Mouse (Mus musculus) liver, embryonic 13.5 days (tissue): ENCODE measurements around the gene Tgfb2. TPM values are rescaled to one million over a fixed set of nuclear protein-coding genes. Genes with fewer than 3 reads are reported as not detected.

Source experiments
- ATAC-seq: fragments of 200-750 bp; cut with Nextera tagmentation; 2 replicates; pipeline ENCODE4 v1.8.0; 2017; ENCODE audit warnings: low read depth, mild to moderate bottlenecking, moderate number of reproducible peaks, moderate library complexity
- DNase-seq: peaks from one replicate; pipeline ENCODE4 v3.0.0; 2022
- H3K27ac ChIP-seq: fragments of 300-500 bp; sonication (generic); 2 replicates; pipeline ENCODE4 v1.5.1; 2015; ENCODE audit warnings: moderate library complexity, mild to moderate bottlenecking, inconsistent platforms
- H3K27me3 ChIP-seq: fragments of 300-500 bp; sonication (generic); 2 replicates; pipeline ENCODE4 v1.6.1; 2015; ENCODE audit warnings: mild to moderate bottlenecking, inconsistent platforms
- H3K36me3 ChIP-seq: fragments of 300-500 bp; sonication (generic); 2 replicates; pipeline ENCODE4 v1.6.1; 2015; ENCODE audit warnings: mild to moderate bottlenecking, inconsistent platforms
- H3K4me1 ChIP-seq: fragments of 300-500 bp; sonication (generic); replicated peaks from 2 replicates; pipeline ENCODE4 v1.6.1; 2015; ENCODE audit warnings: inconsistent platforms
- H3K4me2 ChIP-seq: fragments of 300-500 bp; sonication (generic); 2 replicates; pipeline ENCODE4 v1.6.1; 2015; ENCODE audit warnings: inconsistent platforms, mild to moderate bottlenecking, moderate library complexity
- H3K4me3 ChIP-seq: fragments of 300-500 bp; sonication (generic); replicated peaks from 2 replicates; pipeline ENCODE4 v1.5.1; 2015; ENCODE audit warnings: mild to moderate bottlenecking, inconsistent platforms
- H3K9ac ChIP-seq: fragments of 300-500 bp; sonication (generic); 2 replicates; pipeline ENCODE4 v1.6.1; 2015; ENCODE audit warnings: mild to moderate bottlenecking, inconsistent platforms
- H3K9me3 ChIP-seq: fragments of 300-500 bp; sonication (generic); replicated peaks from 2 replicates; pipeline ENCODE4 v1.6.1; 2016; ENCODE audit warnings: inconsistent platforms
- WGBS: fragments of 180-500 bp; shearing (Covaris S2); methylation state at CpG from one replicate; pipeline ENCODE4 v1.1.7; 2015; ENCODE audit not compliant: insufficient replicate concordance; 5-methylcytosine and 5-hydroxymethylcytosine counted together
- polyA plus RNA-seq: library from polyadenylated mRNA; unstranded; fragments of >200 nt; fragmentation: Nextera tagmentation; extraction: Ambion mirVana; gene quantifications from 2 replicates; pipeline ENCODE4 v1.2.1, GENCODE M21; 2015

The Tgfb2 gene
- polyA plus RNA-seq, 1 experiment from 2014 or later: 2.1 TPM

GRCm38 (mm10) chr1:186575629-186576028 lies 130.2 kb downstream of the Tgfb2 start:
- DNase-seq: no peak
- Histone ChIP-seq H3K27ac (no peak overlapping the region), H3K36me3 (no peaks in the 10 kb centered on the region), H3K4me1 (no peaks in the 10 kb centered on the region; the same call in 1 of the 2 replicates), H3K4me2 (no peak overlapping the region), H3K4me3 (no peak overlapping the region), H3K9me3 (no peaks in the 10 kb centered on the region), H3K9ac (no peak overlapping the region), H3K27me3 (no peaks in the 10 kb centered on the region)
- no peak for ATAC-seq
- WGBS: 24% methylated on average over 9 of the region's 9 CpGs

- DNase-seq (no peak), ATAC-seq (no peak)
- Histone ChIP-seq H3K4me1 (no peaks in the 10 kb centered on the region; the same call in 1 of the 2 replicates), H3K4me2 (no peak overlapping the region), H3K27me3 (no peaks in the 10 kb centered on the region), H3K4me3 (no peak overlapping the region), H3K9me3 (no peaks in the 10 kb centered on the region), H3K36me3 (no peaks in the 10 kb centered on the region), H3K27ac (no peak overlapping the region), H3K9ac (no peak overlapping the region)
- 70% methylated on average over 7 of the region's 7 CpGs for WGBS
Measured at GRCm38 (mm10) chr1:186575074-186575473, 130.7 kb downstream of the Tgfb2 start.

Other genes with a start within 250 kb of the Tgfb2 start
- gene Rrp15, start 43.4 kb upstream of the Tgfb2 start, polyA plus RNA-seq: 52.7 and 57.7 TPM in 2 replicates